Mouse (Mus musculus): ENCODE data around the gene Ankdd1a.

DNA sequence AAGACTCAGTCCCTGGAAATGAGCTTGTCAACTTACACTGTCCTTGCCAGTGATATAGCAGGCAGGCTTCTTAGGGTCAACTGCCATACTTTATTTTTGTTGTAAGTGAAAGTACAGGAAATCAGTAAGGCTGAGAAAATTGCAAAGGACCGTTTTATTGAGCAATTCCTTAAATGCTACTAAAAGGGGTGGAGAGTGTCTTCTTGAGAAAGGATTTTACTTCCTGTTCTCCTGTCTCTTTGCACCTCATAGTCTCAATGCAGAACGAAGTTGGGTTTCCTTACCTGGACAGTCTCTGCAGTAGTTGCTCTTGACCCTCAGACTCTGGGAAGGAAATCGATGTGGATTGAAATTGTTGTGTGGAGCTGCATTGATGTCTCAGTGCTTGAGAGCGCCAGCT is 47.2 kb downstream of the Ankdd1a start:
- TF ChIP-seq CTCF (IDR thresholded peaks at IDR 0.05; ENCODE audit: low read depth) (no peak), EP300 (optimal IDR thresholded peaks at IDR 0.05) (no peak)

Measured in stomach, postnatal 0 days (tissue).